Mouse (Mus musculus): ENCODE data around the gene Tifab.

Tifab gene

DNA sequence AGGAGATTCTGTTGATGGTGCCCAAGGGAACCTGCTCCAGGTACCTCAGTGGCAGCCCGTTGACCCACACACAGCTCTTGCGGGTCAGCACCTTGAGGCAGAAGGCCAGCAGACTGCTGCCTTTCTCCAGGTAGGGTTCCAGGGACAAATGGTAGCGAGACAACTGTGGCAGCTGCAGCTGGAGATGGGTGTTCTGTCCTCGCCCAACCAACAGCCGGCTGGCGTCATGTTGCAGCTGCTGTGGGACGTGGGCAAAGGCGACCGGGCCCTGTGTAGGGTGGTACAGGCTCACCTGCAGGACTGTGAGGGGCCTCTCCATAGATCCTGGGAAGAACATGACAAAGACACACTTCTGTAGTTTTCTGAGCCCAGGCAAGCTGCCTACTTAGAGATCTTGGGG, 2.4 kb downstream of the Tifab start:
- DNase-seq (ENCODE audit: low spot score in 2 of 2): no peak

- no peak for DNase-seq (ENCODE audit: low spot score in 2 of 2)
Measured at GRCm38 (mm10) chr13:56175848-56176247, 2.8 kb downstream of the Tifab start.

GRCm38 (mm10) chr13:56172901-56173545, 5.7 kb downstream of the Tifab start:
- no peak for DNase-seq (ENCODE audit: low spot score in 2 of 2)

GRCm38 (mm10) chr13:56172106-56172505, 6.6 kb downstream of the Tifab start:
- no peak for DNase-seq (ENCODE audit: low spot score in 2 of 2)

- DNase-seq (ENCODE audit: low spot score in 2 of 2): no peak
Measured at GRCm38 (mm10) chr13:56168403-56168781, 10.3 kb downstream of the Tifab start.

GRCm38 (mm10) chr13:56167446-56168402, 11.0 kb downstream of the Tifab start:
- DNase-seq (ENCODE audit: low spot score in 2 of 2): no peak

GRCm38 (mm10) chr13:56165561-56165960, 13.1 kb downstream of the Tifab start:
- no peak for DNase-seq (ENCODE audit: low spot score in 2 of 2)

- no peak for DNase-seq (ENCODE audit: low spot score in 2 of 2)
Measured at GRCm38 (mm10) chr13:56164372-56164771, 14.3 kb downstream of the Tifab start.

GRCm38 (mm10) chr13:56163751-56164150, 14.9 kb downstream of the Tifab start:
- peak in 1 of 2 experiments; percentile 16 for DNase-seq (ENCODE audit: low spot score in 2 of 2)

GRCm38 (mm10) chr13:56162859-56163258, 15.8 kb downstream of the Tifab start:
- no peak for DNase-seq (ENCODE audit: low spot score in 2 of 2)

DNA sequence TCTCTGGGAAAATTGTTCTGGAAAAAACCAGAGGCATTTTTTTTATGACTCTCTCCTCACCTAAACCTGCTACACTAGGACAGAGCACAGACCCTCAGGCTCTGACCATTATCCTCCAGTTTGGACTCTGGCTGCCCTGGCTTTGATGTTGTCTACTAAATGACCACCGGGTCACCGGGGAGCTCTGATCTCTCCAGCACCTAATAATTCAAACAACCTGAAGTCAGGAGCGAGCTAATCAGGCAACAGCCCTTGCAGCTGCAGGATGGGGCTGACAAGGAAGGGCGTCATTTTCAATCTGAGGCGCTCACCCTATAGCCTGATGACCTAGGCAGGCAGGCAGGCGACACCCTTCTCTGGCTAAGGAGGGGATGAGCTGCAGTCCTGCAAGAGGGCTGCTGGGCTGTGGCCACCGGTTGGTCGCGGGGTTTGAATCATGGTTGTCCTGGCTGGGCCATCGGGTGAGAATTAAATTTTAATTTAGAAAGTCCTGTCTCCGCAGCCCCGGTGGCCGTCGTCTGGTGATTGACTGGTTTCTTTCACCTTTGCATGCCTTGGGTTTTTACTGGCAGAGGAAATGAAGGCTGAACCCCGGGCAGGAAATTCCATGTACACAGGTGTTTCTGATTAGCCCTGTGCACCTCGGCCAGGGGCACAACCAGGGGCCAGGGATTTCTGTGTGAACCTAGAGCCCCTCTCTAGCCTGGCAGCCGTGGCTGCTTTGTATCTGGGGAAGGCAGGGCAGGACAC, 18.9 kb downstream of the Tifab start:
- DNase-seq (ENCODE audit: low spot score in 2 of 2): no peak

DNA sequence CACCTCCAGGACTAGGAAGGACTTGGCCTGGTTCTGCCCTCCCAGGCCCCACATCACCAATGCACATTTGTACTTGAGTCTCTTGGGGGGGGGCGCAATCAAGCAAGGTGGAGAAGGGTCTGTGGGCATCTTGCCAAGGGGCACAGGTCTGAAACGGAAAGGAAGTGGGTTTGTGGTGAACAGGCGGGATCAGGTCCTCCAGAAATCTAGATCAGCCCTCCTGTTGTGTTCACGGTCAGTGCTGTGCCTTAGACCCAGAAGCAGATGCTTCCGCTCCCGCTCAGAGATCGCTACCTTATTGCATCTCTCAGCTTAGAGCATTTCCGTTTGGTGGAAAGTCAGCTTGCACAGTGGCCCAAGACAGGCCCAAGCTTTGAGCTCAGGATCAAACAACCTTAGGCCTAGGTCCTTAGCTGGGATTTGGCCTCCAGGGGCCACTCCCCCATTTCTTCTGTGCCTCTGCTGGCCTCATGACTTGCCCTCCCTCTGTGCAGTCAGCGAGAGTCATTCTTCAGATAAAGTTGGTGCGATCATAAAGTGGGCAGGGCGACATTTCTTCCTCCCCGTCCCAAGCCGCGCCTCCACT, 19.6 kb downstream of the Tifab start:
- DNase-seq (ENCODE audit: low spot score in 2 of 2): no peak

GRCm38 (mm10) chr13:56155671-56156070, 23.0 kb downstream of the Tifab start:
- no peak for DNase-seq (ENCODE audit: low spot score in 2 of 2)

- no peak for DNase-seq (ENCODE audit: low spot score in 2 of 2)
Measured at GRCm38 (mm10) chr13:56155048-56155447, 23.6 kb downstream of the Tifab start.

DNA sequence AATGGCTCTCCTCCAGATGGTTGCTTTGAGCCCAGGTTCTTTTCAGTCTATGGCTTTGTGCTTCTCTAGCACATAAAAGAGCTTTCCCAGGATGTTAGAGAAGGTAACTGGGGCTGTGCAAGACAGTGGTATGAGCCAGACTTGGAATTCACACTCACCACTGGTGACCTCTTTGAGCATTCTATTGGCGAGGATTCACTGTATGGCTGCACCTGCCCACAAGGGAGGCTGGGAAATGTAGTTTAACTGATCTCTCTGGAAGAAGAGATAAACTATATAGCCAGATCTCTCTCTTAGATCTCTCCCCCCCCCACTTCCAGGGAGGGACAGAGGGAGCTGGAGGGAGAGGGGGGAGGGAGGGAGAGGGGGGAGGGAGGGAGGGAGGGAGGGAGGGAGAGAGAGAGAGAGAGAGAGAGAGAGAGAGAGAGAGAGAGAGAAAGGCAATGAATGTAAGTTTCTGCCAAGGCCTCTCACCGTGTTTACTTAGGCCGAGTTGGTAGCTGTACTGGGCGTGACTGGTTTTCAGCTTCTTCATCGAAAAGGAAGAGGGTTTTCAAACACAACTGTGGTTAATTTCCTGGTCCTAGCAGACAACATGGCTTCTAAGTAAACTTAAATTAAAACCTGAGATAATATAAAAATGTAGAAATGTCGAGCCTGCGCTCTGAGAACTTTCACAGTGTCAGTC, 25.8 kb downstream of the Tifab start:
- DNase-seq (ENCODE audit: low spot score in 2 of 2): no peak

GRCm38 (mm10) chr13:56151404-56152226, 27.1 kb downstream of the Tifab start:
- DNase-seq (ENCODE audit: low spot score in 2 of 2): peak; percentile 44 to 66

DNA sequence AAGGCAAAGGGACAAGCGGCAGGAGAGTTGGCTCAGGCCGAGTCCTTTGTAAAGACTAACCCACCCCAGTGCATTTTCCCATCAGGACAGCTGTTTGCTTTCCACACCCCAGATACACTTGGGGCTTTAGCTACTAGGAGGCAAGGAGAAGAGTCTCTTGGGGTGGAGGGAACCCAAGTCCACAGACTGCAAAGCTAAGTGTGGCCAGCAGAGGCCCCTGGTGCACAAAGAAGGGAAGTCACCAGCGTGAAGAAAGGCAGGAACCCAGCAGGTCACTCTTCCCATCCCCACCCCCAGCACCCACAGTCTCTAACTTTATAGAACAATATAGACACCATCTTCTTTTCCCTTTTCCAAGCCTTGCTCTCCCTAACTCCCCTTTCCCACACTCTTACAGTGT, 33.2 kb downstream of the Tifab start:
- DNase-seq (ENCODE audit: low spot score in 2 of 2): no peak

- no peak for DNase-seq (ENCODE audit: low spot score in 2 of 2)
Measured at GRCm38 (mm10) chr13:56144021-56144420, 34.7 kb downstream of the Tifab start.

- no peak for DNase-seq (ENCODE audit: low spot score in 2 of 2)
Measured at GRCm38 (mm10) chr13:56143151-56143513, 35.6 kb downstream of the Tifab start.

DNA sequence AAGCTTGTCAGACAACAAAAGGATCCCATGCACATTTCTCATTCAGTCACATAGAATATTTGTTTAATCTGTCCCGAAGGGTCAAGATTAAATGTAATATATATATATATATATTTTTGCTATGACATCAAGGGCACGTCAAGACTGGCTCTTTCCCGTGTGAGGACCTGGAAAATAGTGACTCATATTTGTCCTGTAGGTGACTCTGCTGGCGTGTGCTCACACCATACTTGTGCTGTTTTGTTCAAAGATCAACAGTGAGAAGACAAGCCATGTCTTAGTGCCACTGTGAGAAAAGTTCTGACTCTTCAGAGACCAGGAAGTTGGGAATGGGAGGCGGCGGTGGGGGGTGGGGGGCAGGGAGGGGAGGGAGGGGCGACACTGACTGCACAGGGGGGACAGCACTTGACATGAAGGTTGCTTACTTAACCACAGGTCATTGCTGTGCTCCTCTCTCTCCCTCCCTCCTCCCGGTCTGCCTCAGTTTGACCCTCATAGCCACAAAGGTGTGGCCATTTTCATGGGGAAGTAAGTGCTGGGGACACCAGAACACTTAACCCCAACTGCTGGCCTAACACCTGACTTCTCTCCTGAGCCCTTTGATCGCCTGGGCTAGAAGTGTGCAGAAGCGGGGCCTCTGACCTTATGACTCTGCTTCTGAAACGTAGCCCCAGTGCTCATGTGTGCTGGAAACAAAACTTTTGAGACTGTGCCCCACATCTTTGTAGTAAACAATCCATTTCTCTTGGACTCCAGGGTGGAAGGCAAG, 36.1 kb downstream of the Tifab start:
- no peak for DNase-seq (ENCODE audit: low spot score in 2 of 2)

All from cerebellum, postnatal 4 days (tissue).